Mouse (Mus musculus): ENCODE data around the gene Bmper.

DNA sequence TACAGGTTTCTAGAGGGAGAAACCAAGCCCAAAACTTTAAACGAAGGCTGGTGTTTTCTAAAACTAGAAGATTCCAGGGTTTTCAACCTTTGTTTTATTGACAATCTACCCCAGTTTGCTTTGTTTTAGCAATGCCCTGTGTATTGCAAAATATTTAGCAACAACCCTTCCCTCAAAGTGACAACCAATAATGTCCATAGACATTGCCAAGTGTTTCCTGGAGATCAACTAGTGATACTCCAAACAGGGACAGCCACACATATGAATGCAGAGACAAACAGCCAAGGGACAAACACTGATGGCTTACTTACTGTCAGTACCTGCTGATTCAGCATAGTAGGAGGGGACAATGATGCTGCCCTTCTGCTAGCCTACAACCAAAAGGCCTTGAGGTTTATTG lies 161.0 kb downstream of the Bmper start:
- TF ChIP-seq CTCF (IDR thresholded peaks at IDR 0.05; ENCODE audit: insufficient read depth, low read length), result no peak
- no peak for TF ChIP-seq POLR2A (IDR thresholded peaks at IDR 0.05; ENCODE audit: borderline replicate concordance, extremely low read depth, low read depth, low read length)
